Mouse (Mus musculus): ENCODE data around the gene Hdac9. TPM values are rescaled to one million over a fixed set of nuclear protein-coding genes. Genes with fewer than 3 reads are reported as not detected.

Gene Hdac9
- polyA plus RNA-seq, 1 experiment from 2014 or later: 5.3 TPM

GRCm38 (mm10) chr12:34270096-34270495 lies 646.8 kb downstream of the Hdac9 start:
- H3K27ac ChIP-seq (ENCODE audit: low read depth, low read length): no peak overlapping the region
- no peaks in the 10 kb centered on the region for H3K27me3 ChIP-seq (ENCODE audit: control insufficient read depth, insufficient read depth, low read length)
- no peaks in the 10 kb centered on the region for H3K4me1 ChIP-seq (ENCODE audit: control insufficient read depth, insufficient read depth, low read length)
- no peaks in the 10 kb centered on the region for H3K36me3 ChIP-seq (ENCODE audit: control insufficient read depth, insufficient read depth, low read length)
- no peak for ATAC-seq (ENCODE audit: low FRiP score, low TSS enrichment)
- no peaks in the 10 kb centered on the region for H3K9me3 ChIP-seq (ENCODE audit: control insufficient read depth, low read length)
- WGBS: 59% methylated on average over 6 of the region's 6 CpGs
- H3K4me2 ChIP-seq (replicated peaks; ENCODE audit: low read depth, low read length): no peak overlapping the region
- no peak overlapping the region for H3K9ac ChIP-seq (ENCODE audit: low read depth, low read length)
- no peak overlapping the region for H3K4me3 ChIP-seq (ENCODE audit: low read length)

GRCm38 (mm10) chr12:34269472-34270040 lies 647.3 kb downstream of the Hdac9 start:
- Histone ChIP-seq H3K9me3 (ENCODE audit: control insufficient read depth, low read length) (no peaks in the 10 kb centered on the region), H3K9ac (ENCODE audit: low read depth, low read length) (no peak overlapping the region), H3K36me3 (ENCODE audit: control insufficient read depth, insufficient read depth, low read length) (no peaks in the 10 kb centered on the region), H3K4me1 (ENCODE audit: control insufficient read depth, insufficient read depth, low read length) (no peaks in the 10 kb centered on the region), H3K4me2 (replicated peaks; ENCODE audit: low read depth, low read length) (no peak overlapping the region), H3K4me3 (ENCODE audit: low read length) (no peak overlapping the region), H3K27me3 (ENCODE audit: control insufficient read depth, insufficient read depth, low read length) (no peaks in the 10 kb centered on the region), H3K27ac (ENCODE audit: low read depth, low read length) (no peak overlapping the region)
- WGBS: 63% methylated on average over 13 of the region's 13 CpGs
- no peak for ATAC-seq (ENCODE audit: low FRiP score, low TSS enrichment)

GRCm38 (mm10) chr12:34259651-34260050 lies 657.2 kb downstream of the Hdac9 start:
- Histone ChIP-seq H3K27ac (ENCODE audit: low read depth, low read length) (no peak overlapping the region), H3K9ac (ENCODE audit: low read depth, low read length) (no peak overlapping the region), H3K36me3 (ENCODE audit: control insufficient read depth, insufficient read depth, low read length) (no peaks in the 10 kb centered on the region), H3K4me3 (ENCODE audit: low read length) (no peak overlapping the region), H3K9me3 (ENCODE audit: control insufficient read depth, low read length) (no peaks in the 10 kb centered on the region), H3K4me2 (replicated peaks; ENCODE audit: low read depth, low read length) (no peak overlapping the region), H3K27me3 (ENCODE audit: control insufficient read depth, insufficient read depth, low read length) (no peaks in the 10 kb centered on the region), H3K4me1 (ENCODE audit: control insufficient read depth, insufficient read depth, low read length) (no peaks in the 10 kb centered on the region)
- WGBS: 84% methylated on average over 4 of the region's 4 CpGs
- ATAC-seq (ENCODE audit: low FRiP score, low TSS enrichment): no peak

- Histone ChIP-seq H3K9me3 (ENCODE audit: control insufficient read depth, low read length) (no peaks in the 10 kb centered on the region), H3K4me2 (replicated peaks; ENCODE audit: low read depth, low read length) (no peak overlapping the region), H3K36me3 (ENCODE audit: control insufficient read depth, insufficient read depth, low read length) (no peaks in the 10 kb centered on the region), H3K4me3 (ENCODE audit: low read length) (no peak overlapping the region), H3K9ac (ENCODE audit: low read depth, low read length) (no peak overlapping the region), H3K27ac (ENCODE audit: low read depth, low read length) (no peak overlapping the region), H3K27me3 (ENCODE audit: control insufficient read depth, insufficient read depth, low read length) (no peaks in the 10 kb centered on the region), H3K4me1 (ENCODE audit: control insufficient read depth, insufficient read depth, low read length) (no peaks in the 10 kb centered on the region; the same call in 1 of the 2 replicates)
- 81% methylated on average over 1 of the region's 1 CpGs for whole genome bisulfite sequencing
- ATAC-seq (ENCODE audit: low FRiP score, low TSS enrichment): no peak
Measured at GRCm38 (mm10) chr12:34249160-34249559, 667.7 kb downstream of the Hdac9 start.

GRCm38 (mm10) chr12:34248193-34249121 lies 668.4 kb downstream of the Hdac9 start:
- Histone ChIP-seq H3K27ac (ENCODE audit: low read depth, low read length) (no peak overlapping the region), H3K9ac (ENCODE audit: low read depth, low read length) (no peak overlapping the region), H3K27me3 (ENCODE audit: control insufficient read depth, insufficient read depth, low read length) (no peaks in the 10 kb centered on the region), H3K9me3 (ENCODE audit: control insufficient read depth, low read length) (no peaks in the 10 kb centered on the region), H3K4me1 (ENCODE audit: control insufficient read depth, insufficient read depth, low read length) (no peaks in the 10 kb centered on the region; the same call in 1 of the 2 replicates), H3K4me3 (ENCODE audit: low read length) (no peak overlapping the region), H3K36me3 (ENCODE audit: control insufficient read depth, insufficient read depth, low read length) (no peaks in the 10 kb centered on the region), H3K4me2 (replicated peaks; ENCODE audit: low read depth, low read length) (no peak overlapping the region)
- WGBS: 75% methylated on average over 18 of the region's 18 CpGs
- no peak; the same call in 1 of the 2 replicates for ATAC-seq (ENCODE audit: low FRiP score, low TSS enrichment)

GRCm38 (mm10) chr12:34238796-34239195 lies 678.1 kb downstream of the Hdac9 start:
- no peak for ATAC-seq (ENCODE audit: low FRiP score, low TSS enrichment)
- WGBS: 92% methylated on average over 3 of the region's 3 CpGs
- H3K9ac ChIP-seq (ENCODE audit: low read depth, low read length): no peak overlapping the region

GRCm38 (mm10) chr12:34231621-34232150 lies 685.2 kb downstream of the Hdac9 start:
- H3K9me3 ChIP-seq (ENCODE audit: control insufficient read depth, low read length): no peaks in the 10 kb centered on the region
- no peaks in the 10 kb centered on the region for H3K36me3 ChIP-seq (ENCODE audit: control insufficient read depth, insufficient read depth, low read length)
- WGBS: 85% methylated on average over 4 of the region's 4 CpGs
- H3K27me3 ChIP-seq (ENCODE audit: control insufficient read depth, insufficient read depth, low read length): no peaks in the 10 kb centered on the region
- no peak overlapping the region for H3K27ac ChIP-seq (ENCODE audit: low read depth, low read length)
- ATAC-seq (ENCODE audit: low FRiP score, low TSS enrichment): no peak
- no peak overlapping the region for H3K4me3 ChIP-seq (ENCODE audit: low read length)
- no peak overlapping the region for H3K4me2 ChIP-seq (replicated peaks; ENCODE audit: low read depth, low read length)
- no peak overlapping the region for H3K9ac ChIP-seq (ENCODE audit: low read depth, low read length)
- H3K4me1 ChIP-seq (ENCODE audit: control insufficient read depth, insufficient read depth, low read length): no peaks in the 10 kb centered on the region

More at GRCm38 (mm10) chr12:34238796-34239195, 678.1 kb downstream of the Hdac9 start:
- no peaks in the 10 kb centered on the region for H3K27me3 ChIP-seq (ENCODE audit: control insufficient read depth, insufficient read depth, low read length)
- no peak overlapping the region for H3K4me2 ChIP-seq (replicated peaks; ENCODE audit: low read depth, low read length)
- H3K27ac ChIP-seq (ENCODE audit: low read depth, low read length): no peak overlapping the region
- no peaks in the 10 kb centered on the region for H3K36me3 ChIP-seq (ENCODE audit: control insufficient read depth, insufficient read depth, low read length)
- H3K4me1 ChIP-seq (ENCODE audit: control insufficient read depth, insufficient read depth, low read length): no peaks in the 10 kb centered on the region
- H3K4me3 ChIP-seq (ENCODE audit: low read length): no peak overlapping the region
- H3K9me3 ChIP-seq (ENCODE audit: control insufficient read depth, low read length): no peaks in the 10 kb centered on the region

- Histone ChIP-seq H3K36me3 (ENCODE audit: control insufficient read depth, insufficient read depth, low read length) (no peaks in the 10 kb centered on the region), H3K4me3 (ENCODE audit: low read length) (no peak overlapping the region), H3K4me2 (replicated peaks; ENCODE audit: low read depth, low read length) (no peak overlapping the region), H3K9ac (ENCODE audit: low read depth, low read length) (no peak overlapping the region), H3K9me3 (ENCODE audit: control insufficient read depth, low read length) (no peaks in the 10 kb centered on the region), H3K27me3 (ENCODE audit: control insufficient read depth, insufficient read depth, low read length) (no peaks in the 10 kb centered on the region), H3K27ac (ENCODE audit: low read depth, low read length) (no peak overlapping the region), H3K4me1 (ENCODE audit: control insufficient read depth, insufficient read depth, low read length) (peaks cover 13% of the 10 kb centered on the region)
- no peak for ATAC-seq (ENCODE audit: low FRiP score, low TSS enrichment)
- 44% methylated on average over 2 of the region's 2 CpGs for WGBS
Measured at GRCm38 (mm10) chr12:34224505-34224904, 692.4 kb downstream of the Hdac9 start.

- 43% methylated on average over 9 of the region's 9 CpGs for WGBS
- H3K27me3 ChIP-seq (ENCODE audit: control insufficient read depth, insufficient read depth, low read length): no peaks in the 10 kb centered on the region
- H3K4me3 ChIP-seq (ENCODE audit: low read length): no peak overlapping the region
- H3K9me3 ChIP-seq (ENCODE audit: control insufficient read depth, low read length): no peaks in the 10 kb centered on the region
- H3K27ac ChIP-seq (ENCODE audit: low read depth, low read length): no peak overlapping the region
- H3K36me3 ChIP-seq (ENCODE audit: control insufficient read depth, insufficient read depth, low read length): no peaks in the 10 kb centered on the region
- H3K4me2 ChIP-seq (replicated peaks; ENCODE audit: low read depth, low read length): no peak overlapping the region
- no peak for ATAC-seq (ENCODE audit: low FRiP score, low TSS enrichment)
- peaks cover 13% of the 10 kb centered on the region for H3K4me1 ChIP-seq (ENCODE audit: control insufficient read depth, insufficient read depth, low read length)
- no peak overlapping the region for H3K9ac ChIP-seq (ENCODE audit: low read depth, low read length)
Measured at GRCm38 (mm10) chr12:34221014-34221413, 695.9 kb downstream of the Hdac9 start.
